Mouse (Mus musculus) spleen, adult 2 months (tissue): Measurements from ENCODE around the gene Cacna2d3.

Experiments used
- CTCF ChIP-seq: fragments of 200-500 bp; IDR thresholded peaks from 2 replicates; pipeline ENCODE4 v1.5.1; 2011; ENCODE audit warnings: mild to moderate bottlenecking, inconsistent platforms; ENCODE audit not compliant: insufficient read depth, insufficient read length, insufficient replicate concordance; ENCODE audit errors: extremely low read depth
- POLR2A ChIP-seq: fragments of 200-500 bp; IDR thresholded peaks from 2 replicates; pipeline ENCODE4 v1.6.1; 2011; ENCODE audit warnings: low read depth, low read length, inconsistent platforms

- no peak for TF ChIP-seq POLR2A
- TF ChIP-seq CTCF = no peak
Observed at GRCm38 (mm10) chr14:29438666-29439065, 283.0 kb downstream of the Cacna2d3 start.
